Mouse (Mus musculus): ENCODE measurements at regions not wholly inside any gene's neighbourhood (a gene's known extent, or its start where the extent isn't known, plus 50 kb on each side); places are given as distances from the start of the nearest gene placed in this dataset.
"Not testable (repeated sequence)": the region's sequence is repeated elsewhere in the genome, so short reads cannot be mapped to it uniquely, and the experiment has no call there.

GRCm38 (mm10) chr8:90063291-90063690 is 284.9 kb downstream of the Tox3 start:
- no peak overlapping the region for H3K27ac ChIP-seq (ENCODE audit: insufficient read depth, low read depth, low read length)
- TF ChIP-seq POLR2A (IDR thresholded peaks at IDR 0.05; ENCODE audit: borderline replicate concordance, low read depth, low read length) (no peak), CTCF (IDR thresholded peaks at IDR 0.05; ENCODE audit: low read depth, low read length) (no peak)
- no peak overlapping the region for H3K4me3 ChIP-seq (ENCODE audit: insufficient read depth, low read length)
- no peaks in the 10 kb centered on the region for H3K4me1 ChIP-seq (ENCODE audit: control insufficient read depth, insufficient read depth, low read length)

- no peak overlapping the region for H3K27ac ChIP-seq (ENCODE audit: insufficient read depth, low read depth, low read length)
Observed at GRCm38 (mm10) chr8:90058631-90059166, 289.4 kb downstream of the Tox3 start.

GRCm38 (mm10) chr8:90056331-90056730 is 291.8 kb downstream of the Tox3 start:
- TF ChIP-seq POLR2A (IDR thresholded peaks at IDR 0.05; ENCODE audit: borderline replicate concordance, low read depth, low read length), result no peak
- TF ChIP-seq CTCF (IDR thresholded peaks at IDR 0.05; ENCODE audit: low read depth, low read length), result no peak
- Histone ChIP-seq H3K4me1 (ENCODE audit: control insufficient read depth, insufficient read depth, low read length) (no peaks in the 10 kb centered on the region), H3K27ac (ENCODE audit: insufficient read depth, low read depth, low read length) (no peak overlapping the region), H3K4me3 (ENCODE audit: insufficient read depth, low read length) (no peak overlapping the region)

More at GRCm38 (mm10) chr8:90058631-90059166, 289.4 kb downstream of the Tox3 start:
- Histone ChIP-seq H3K4me1 (ENCODE audit: control insufficient read depth, insufficient read depth, low read length) (no peaks in the 10 kb centered on the region), H3K4me3 (ENCODE audit: insufficient read depth, low read length) (no peak overlapping the region)
- TF ChIP-seq POLR2A (IDR thresholded peaks at IDR 0.05; ENCODE audit: borderline replicate concordance, low read depth, low read length), result no peak
- no peak for TF ChIP-seq CTCF (IDR thresholded peaks at IDR 0.05; ENCODE audit: low read depth, low read length)

- H3K4me3 ChIP-seq (ENCODE audit: insufficient read depth, low read length), result no peak overlapping the region
- TF ChIP-seq CTCF (IDR thresholded peaks at IDR 0.05; ENCODE audit: low read depth, low read length) (no peak), POLR2A (IDR thresholded peaks at IDR 0.05; ENCODE audit: borderline replicate concordance, low read depth, low read length) (no peak)
Observed at GRCm38 (mm10) chr8:90046779-90047178, 301.4 kb downstream of the Tox3 start.

GRCm38 (mm10) chr8:90036436-90036835 is 311.7 kb downstream of the Tox3 start:
- TF ChIP-seq CTCF (IDR thresholded peaks at IDR 0.05; ENCODE audit: low read depth, low read length) (no peak), POLR2A (IDR thresholded peaks at IDR 0.05; ENCODE audit: borderline replicate concordance, low read depth, low read length) (no peak)
- Histone ChIP-seq H3K4me3 (ENCODE audit: insufficient read depth, low read length) (no peak overlapping the region), H3K4me1 (ENCODE audit: control insufficient read depth, insufficient read depth, low read length) (no peaks in the 10 kb centered on the region), H3K27ac (ENCODE audit: insufficient read depth, low read depth, low read length) (no peak overlapping the region)

More at GRCm38 (mm10) chr8:90046779-90047178, 301.4 kb downstream of the Tox3 start:
- Histone ChIP-seq H3K27ac (ENCODE audit: insufficient read depth, low read depth, low read length) (no peak overlapping the region), H3K4me1 (ENCODE audit: control insufficient read depth, insufficient read depth, low read length) (no peaks in the 10 kb centered on the region)

GRCm38 (mm10) chr8:90032572-90032971 is 315.6 kb downstream of the Tox3 start:
- Histone ChIP-seq H3K4me1 (ENCODE audit: control insufficient read depth, insufficient read depth, low read length) (no peaks in the 10 kb centered on the region), H3K4me3 (ENCODE audit: insufficient read depth, low read length) (no peak overlapping the region), H3K27ac (ENCODE audit: insufficient read depth, low read depth, low read length) (no peak overlapping the region)
- no peak for TF ChIP-seq POLR2A (IDR thresholded peaks at IDR 0.05; ENCODE audit: borderline replicate concordance, low read depth, low read length)
- TF ChIP-seq CTCF (IDR thresholded peaks at IDR 0.05; ENCODE audit: low read depth, low read length), result no peak

GRCm38 (mm10) chr8:90031220-90031619 is 316.9 kb downstream of the Tox3 start:
- Histone ChIP-seq H3K27ac (ENCODE audit: insufficient read depth, low read depth, low read length) (no peak overlapping the region), H3K4me1 (ENCODE audit: control insufficient read depth, insufficient read depth, low read length) (no peaks in the 10 kb centered on the region), H3K4me3 (ENCODE audit: insufficient read depth, low read length) (no peak overlapping the region)
- TF ChIP-seq CTCF (IDR thresholded peaks at IDR 0.05; ENCODE audit: low read depth, low read length) (no peak), POLR2A (IDR thresholded peaks at IDR 0.05; ENCODE audit: borderline replicate concordance, low read depth, low read length) (no peak)

GRCm38 (mm10) chr8:90017958-90018357 is 330.2 kb downstream of the Tox3 start:
- H3K4me3 ChIP-seq (ENCODE audit: insufficient read depth, low read length); H3K27ac ChIP-seq (ENCODE audit: insufficient read depth, low read depth, low read length); H3K4me1 ChIP-seq (ENCODE audit: control insufficient read depth, insufficient read depth, low read length): not testable (repeated sequence)

GRCm38 (mm10) chr8:90013755-90014154 is 334.4 kb downstream of the Tox3 start:
- Histone ChIP-seq H3K4me1 (ENCODE audit: control insufficient read depth, insufficient read depth, low read length) (no peaks in the 10 kb centered on the region), H3K27ac (ENCODE audit: insufficient read depth, low read depth, low read length) (no peak overlapping the region), H3K4me3 (ENCODE audit: insufficient read depth, low read length) (no peak overlapping the region)
- TF ChIP-seq POLR2A (IDR thresholded peaks at IDR 0.05; ENCODE audit: borderline replicate concordance, low read depth, low read length) (no peak), CTCF (IDR thresholded peaks at IDR 0.05; ENCODE audit: low read depth, low read length) (no peak)

GRCm38 (mm10) chr8:90011682-90012409 is 336.3 kb downstream of the Tox3 start:
- no peak for TF ChIP-seq CTCF (IDR thresholded peaks at IDR 0.05; ENCODE audit: low read depth, low read length)
- no peak for TF ChIP-seq POLR2A (IDR thresholded peaks at IDR 0.05; ENCODE audit: borderline replicate concordance, low read depth, low read length)
- H3K27ac ChIP-seq (ENCODE audit: insufficient read depth, low read depth, low read length), result no peak overlapping the region
- H3K4me3 ChIP-seq (ENCODE audit: insufficient read depth, low read length), result no peak overlapping the region
- H3K4me1 ChIP-seq (ENCODE audit: control insufficient read depth, insufficient read depth, low read length), result no peaks in the 10 kb centered on the region
